Mouse (Mus musculus) lung, adult 2 months (tissue): Measurements from ENCODE around the gene E2f8.

Experiments
- CTCF ChIP-seq: fragments of 200-500 bp; IDR thresholded peaks from 2 replicates; pipeline ENCODE4 v1.5.1; 2011; ENCODE audit warnings: mild to moderate bottlenecking, low read length, control low read depth; ENCODE audit not compliant: insufficient read depth
- POLR2A ChIP-seq: fragments of 200-500 bp; IDR thresholded peaks from 2 replicates; pipeline ENCODE4 v1.6.1; 2011; ENCODE audit warnings: low read depth, mild to moderate bottlenecking, control low read depth, low read length, borderline replicate concordance; ENCODE audit errors: extremely low read depth

GRCm38 (mm10) chr7:48909342-48909671, 27.9 kb upstream of the E2f8 start:
- TF ChIP-seq CTCF (no peak), POLR2A (no peak)
